Mouse (Mus musculus): ENCODE results near the gene Mymx.

Mymx gene

GRCm38 (mm10) chr17:45589844-45590243 lies 12.1 kb downstream of the Mymx start:
- no peak for DNase-seq (ENCODE audit: low read depth, low spot score)

GRCm38 (mm10) chr17:45589236-45589635 lies 12.7 kb downstream of the Mymx start:
- DNase-seq (ENCODE audit: low read depth, low spot score): no peak

GRCm38 (mm10) chr17:45588370-45588769 lies 13.5 kb downstream of the Mymx start:
- no peak for DNase-seq (ENCODE audit: low read depth, low spot score)

GRCm38 (mm10) chr17:45586449-45586837 lies 15.5 kb downstream of the Mymx start:
- peak; percentile 93 for DNase-seq (ENCODE audit: low read depth, low spot score)

- peak; percentile 80 for DNase-seq (ENCODE audit: low read depth, low spot score)
These were observed 16.0 kb downstream of the Mymx start for GRCm38 (mm10) chr17:45585725-45586448.

GRCm38 (mm10) chr17:45584939-45585678 lies 16.8 kb downstream of the Mymx start:
- DNase-seq (ENCODE audit: low read depth, low spot score): peak; percentile 87

GRCm38 (mm10) chr17:45584096-45584896 lies 17.6 kb downstream of the Mymx start:
- peak; percentile 84 for DNase-seq (ENCODE audit: low read depth, low spot score)

GRCm38 (mm10) chr17:45582715-45583355 lies 19.1 kb downstream of the Mymx start:
- DNase-seq (ENCODE audit: low read depth, low spot score): peak; percentile 87

GRCm38 (mm10) chr17:45582188-45582587 lies 19.7 kb downstream of the Mymx start:
- no peak for DNase-seq (ENCODE audit: low read depth, low spot score)

GRCm38 (mm10) chr17:45581567-45581983 lies 20.3 kb downstream of the Mymx start:
- peak; percentile 85 for DNase-seq (ENCODE audit: low read depth, low spot score)

- DNase-seq (ENCODE audit: low read depth, low spot score): no peak
These were observed 20.9 kb downstream of the Mymx start for GRCm38 (mm10) chr17:45580958-45581477.

GRCm38 (mm10) chr17:45579554-45579953 lies 22.3 kb downstream of the Mymx start:
- DNase-seq (ENCODE audit: low read depth, low spot score): no peak

- peak; percentile 78 for DNase-seq (ENCODE audit: low read depth, low spot score)
These were observed 23.1 kb downstream of the Mymx start for GRCm38 (mm10) chr17:45578843-45579242.

GRCm38 (mm10) chr17:45578242-45578641 lies 23.7 kb downstream of the Mymx start:
- DNase-seq (ENCODE audit: low read depth, low spot score): no peak

GRCm38 (mm10) chr17:45575123-45575897 lies 26.6 kb downstream of the Mymx start:
- DNase-seq (ENCODE audit: low read depth, low spot score): no peak

GRCm38 (mm10) chr17:45574129-45574761 lies 27.7 kb downstream of the Mymx start:
- DNase-seq (ENCODE audit: low read depth, low spot score): peak; percentile 81

- peak; percentile 97 for DNase-seq (ENCODE audit: low read depth, low spot score)
These were observed 28.1 kb downstream of the Mymx start for GRCm38 (mm10) chr17:45573780-45574123.

- DNase-seq (ENCODE audit: low read depth, low spot score): peak; percentile 98
These were observed 28.7 kb downstream of the Mymx start, which contains the start of gene Hsp90ab1 for GRCm38 (mm10) chr17:45573087-45573779. TSS of gene Hsp90ab1 (minus strand) at chr17:45573271.
